Mouse (Mus musculus) left cerebral cortex, postnatal 25 days (tissue): ENCODE data around the gene Il31ra. TPM values are rescaled to one million over a fixed set of nuclear protein-coding genes. Genes with fewer than 3 reads are reported as not detected.
A peak's percentile ranks its signal among the peaks of the same experiment; 100 is the strongest.
"Not testable (repeated sequence)": the region's sequence is repeated elsewhere in the genome, so short reads cannot be mapped to it uniquely, and the experiment has no call there.

Experiments
- DNase-seq, 2 experiments: peaks; one replicate each; pipeline ENCODE4 v3.0.0; 2022; ENCODE audit warnings: low spot score in 2 of 2, mixed read lengths in 1 of 2
- intact Hi-C: fragments of 180-260 bp; cut with DNase I; formaldehyde crosslinking; loops from one replicate; pipeline ENCODE4 v1.15.1; 2025
- total RNA-seq, 2 experiments: library from RNA; stranded (reverse); gene quantifications; 2 replicates each; pipeline ENCODE4 v1.2.3; 2021

Gene Il31ra
- under 1 TPM; 0.16 to 0.37 TPM for total RNA-seq

- intact Hi-C loops, DNase-seq: not testable (repeated sequence)
Measured at GRCm38 (mm10) chr13:112594260-112594659, at the start of gene Il31ra. Gene Il31ra, minus strand, starts transcription at chr13:112594360.

GRCm38 (mm10) chr13:112642897-112643296 is 48.7 kb upstream of the Il31ra start:
- intact Hi-C loops, result no loop called here
- no peak for DNase-seq

DNA sequence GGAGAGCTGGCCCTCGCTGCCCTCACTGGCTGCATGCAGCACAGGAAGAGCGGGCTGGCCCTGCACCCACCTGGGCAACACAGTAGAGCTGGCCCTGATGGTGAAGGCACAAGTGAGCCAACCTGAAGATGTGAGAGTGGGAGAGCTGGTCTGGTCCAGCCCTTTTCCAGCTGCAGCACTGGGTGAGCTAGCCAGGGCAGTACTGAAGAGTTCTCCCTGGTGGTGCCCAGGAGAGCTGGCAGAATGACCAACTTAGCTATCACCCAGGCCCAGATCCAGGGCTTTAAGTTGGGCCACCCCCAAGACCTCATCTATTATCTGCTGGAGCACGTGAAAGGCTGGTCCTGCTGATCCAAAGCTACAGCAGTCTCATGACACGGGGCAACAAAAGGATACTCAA is 45.0 kb upstream of the Il31ra start:
- intact Hi-C loops, result no loop called here
- DNase-seq, result no peak

DNA sequence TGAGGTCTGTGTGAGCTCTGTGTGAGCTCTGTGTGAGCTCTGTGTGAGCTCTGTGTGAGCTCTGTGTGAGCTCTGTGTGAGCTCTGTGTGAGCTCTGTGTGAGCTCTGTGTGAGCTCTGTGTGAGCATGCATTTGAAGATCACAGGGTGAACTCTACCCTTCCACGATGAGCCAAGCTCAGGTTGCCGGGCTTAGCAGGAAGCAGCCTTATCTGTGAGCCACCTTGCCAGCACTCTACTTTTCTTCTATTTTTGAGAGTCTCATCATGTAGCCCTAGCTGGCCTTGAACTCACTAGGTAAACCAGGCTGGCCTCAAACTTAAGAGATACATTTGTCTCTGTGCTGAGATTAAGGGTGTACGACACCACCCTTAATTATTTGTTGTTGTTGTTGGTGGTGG is 42.3 kb upstream of the Il31ra start:
- intact Hi-C loops, result no loop called here
- DNase-seq, result no peak

DNA sequence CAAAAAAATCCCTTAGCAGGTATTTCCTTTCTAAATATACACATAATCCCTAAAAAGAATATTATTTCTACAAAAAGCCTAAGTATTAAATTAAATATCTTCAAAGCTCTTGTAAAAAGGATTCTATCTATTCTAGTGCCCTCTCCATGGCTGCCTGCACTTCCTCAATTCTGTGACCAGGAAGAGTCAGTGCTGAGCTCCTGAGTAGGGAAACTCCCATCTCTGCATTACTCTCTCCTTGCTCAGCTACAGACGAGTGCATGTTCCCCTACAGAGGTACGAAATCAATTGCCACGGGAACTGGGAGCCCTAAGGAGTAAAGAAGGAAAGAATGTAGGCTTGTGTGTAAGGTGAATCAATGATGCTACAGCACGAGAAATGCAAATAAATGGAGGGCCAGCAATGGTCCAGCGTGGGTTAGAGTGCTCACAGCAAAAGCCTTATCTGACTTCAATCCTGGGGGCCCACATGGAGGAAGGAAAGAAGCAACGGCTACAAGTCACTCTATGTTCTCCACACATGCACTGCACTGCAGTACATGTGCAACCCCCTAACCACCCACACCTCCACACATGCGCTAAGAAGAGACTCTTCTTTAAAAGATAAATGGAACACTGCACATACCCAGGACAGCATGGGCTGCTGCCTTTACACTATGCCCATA is 41.1 kb upstream of the Il31ra start:
- DNase-seq, result no peak
- intact Hi-C loops, result no loop called here

DNA sequence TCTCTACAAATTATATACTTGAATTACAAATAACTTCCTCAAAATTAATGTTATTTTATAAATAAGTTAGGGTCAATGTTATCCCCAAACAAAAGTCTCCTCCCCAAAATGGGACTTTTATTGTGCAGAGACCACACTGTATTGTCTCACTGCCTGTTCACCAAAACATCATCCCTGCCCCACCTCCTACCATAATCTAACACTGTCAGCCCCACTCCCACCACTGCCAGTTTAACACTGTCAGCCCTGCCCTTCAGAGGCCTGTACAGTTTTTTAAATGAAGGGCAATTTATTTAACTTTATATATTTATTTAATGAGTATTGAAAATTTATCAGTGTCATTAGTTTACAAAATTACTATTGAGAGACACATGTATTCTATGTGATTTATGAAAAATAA is 31.4 kb upstream of the Il31ra start:
- intact Hi-C loops, result loop anchor here (10.0 kb wide), 1 partner anchor 321 kb away; no protein-coding TSS in a partner anchor

GRCm38 (mm10) chr13:112624622-112625021 is 30.5 kb upstream of the Il31ra start:
- DNase-seq, result no peak
- intact Hi-C loops, result loop anchor here (10.0 kb wide), 1 partner anchor 320 kb away; no protein-coding TSS in a partner anchor

More for the DNA sequence above, 31.4 kb upstream of the Il31ra start:
- no peak for DNase-seq

DNA sequence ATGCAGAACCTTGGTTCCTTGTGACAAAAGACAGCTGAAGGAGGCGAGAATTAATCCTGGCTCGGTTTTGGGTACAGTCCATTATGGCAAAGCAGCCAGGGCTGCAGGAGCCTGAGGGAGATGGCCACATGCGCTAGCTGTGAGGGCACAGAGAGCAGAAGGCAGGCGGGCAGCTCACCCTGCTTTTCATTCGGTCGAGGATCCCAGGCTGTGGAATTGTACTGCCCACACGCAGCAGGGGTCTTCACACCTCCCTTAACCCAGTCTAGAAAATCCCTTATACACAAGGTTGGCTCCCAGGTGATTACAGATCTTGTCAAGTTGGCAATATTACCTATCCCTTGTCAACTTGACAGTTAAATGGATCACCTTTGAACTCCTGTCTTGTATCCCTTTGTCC is 29.5 kb upstream of the Il31ra start:
- intact Hi-C loops, result loop anchor here (10.0 kb wide), 1 partner anchor 319 kb away; no protein-coding TSS in a partner anchor
- no peak for DNase-seq

GRCm38 (mm10) chr13:112621592-112621991 is 27.4 kb upstream of the Il31ra start:
- intact Hi-C loops, result loop anchor here (10.0 kb wide), 1 partner anchor 317 kb away; no protein-coding TSS in a partner anchor
- DNase-seq, result no peak

GRCm38 (mm10) chr13:112608606-112609005 is 14.4 kb upstream of the Il31ra start:
- no peak for DNase-seq
- intact Hi-C loops, result no loop called here

GRCm38 (mm10) chr13:112604411-112604810 is 10.3 kb upstream of the Il31ra start:
- intact Hi-C loops, result no loop called here
- DNase-seq, result no peak

- intact Hi-C loops, result no loop called here
- DNase-seq, result no peak
Measured at GRCm38 (mm10) chr13:112603839-112604238, 9.7 kb upstream of the Il31ra start.

DNA sequence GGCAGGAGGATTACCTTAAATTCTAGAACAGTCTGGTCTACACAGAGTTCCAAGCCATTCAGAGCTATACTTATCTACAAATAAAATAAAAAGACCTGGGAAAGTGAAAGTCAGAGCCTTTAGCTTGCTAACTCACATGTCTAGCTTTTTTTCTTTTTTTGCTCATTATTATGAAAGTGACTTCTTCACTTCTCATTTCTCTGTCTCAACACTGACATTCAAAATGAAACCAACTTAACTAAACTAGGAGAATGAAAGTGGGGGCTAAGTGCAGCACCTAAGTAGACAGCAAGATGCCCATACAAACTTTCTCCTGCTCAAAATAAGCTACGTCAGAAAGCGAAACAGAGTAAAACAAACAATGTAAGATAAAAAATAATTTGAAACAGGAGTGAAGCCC is 8.4 kb upstream of the Il31ra start:
- intact Hi-C loops, result no loop called here
- DNase-seq, result no peak

DNA sequence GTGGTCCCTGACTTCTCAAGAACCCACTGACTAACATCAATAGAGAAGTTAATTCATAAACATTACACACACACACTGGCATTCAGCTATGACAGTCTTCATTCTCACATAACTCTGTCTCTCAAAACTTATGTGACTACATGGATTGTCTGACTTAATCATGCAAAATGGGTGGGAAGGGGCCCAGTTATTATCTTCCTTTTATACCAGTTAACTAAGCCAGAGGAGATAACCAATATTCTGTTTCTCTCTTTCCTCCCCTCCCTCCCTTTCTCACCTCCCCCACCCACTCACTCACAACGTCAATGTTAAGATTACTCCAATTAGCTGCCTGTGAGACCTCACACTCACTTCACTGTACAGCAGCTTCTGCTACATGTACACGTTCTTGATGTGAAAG is 3.9 kb downstream of the Il31ra start:
- no peak for DNase-seq
- intact Hi-C loops, result no loop called here

DNA sequence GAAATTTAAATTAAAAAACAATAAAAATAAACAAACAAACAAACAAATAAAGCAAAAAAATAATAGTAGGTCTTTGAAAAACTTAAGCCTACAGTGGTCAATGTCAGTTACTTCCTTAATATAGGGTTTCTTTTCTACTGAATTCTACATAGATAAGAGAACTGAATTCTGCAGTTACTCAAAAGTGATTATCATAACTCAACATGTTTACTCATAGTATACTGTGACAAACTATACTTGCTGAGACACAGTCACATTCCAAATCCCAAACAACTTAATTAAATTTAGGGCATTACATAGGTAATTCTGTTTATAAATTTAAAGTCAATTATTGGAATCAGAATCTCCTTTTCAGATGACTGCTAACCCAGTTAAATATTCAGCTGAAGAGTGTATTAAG is 4.5 kb downstream of the Il31ra start:
- intact Hi-C loops, result no loop called here
- no peak for DNase-seq

DNA sequence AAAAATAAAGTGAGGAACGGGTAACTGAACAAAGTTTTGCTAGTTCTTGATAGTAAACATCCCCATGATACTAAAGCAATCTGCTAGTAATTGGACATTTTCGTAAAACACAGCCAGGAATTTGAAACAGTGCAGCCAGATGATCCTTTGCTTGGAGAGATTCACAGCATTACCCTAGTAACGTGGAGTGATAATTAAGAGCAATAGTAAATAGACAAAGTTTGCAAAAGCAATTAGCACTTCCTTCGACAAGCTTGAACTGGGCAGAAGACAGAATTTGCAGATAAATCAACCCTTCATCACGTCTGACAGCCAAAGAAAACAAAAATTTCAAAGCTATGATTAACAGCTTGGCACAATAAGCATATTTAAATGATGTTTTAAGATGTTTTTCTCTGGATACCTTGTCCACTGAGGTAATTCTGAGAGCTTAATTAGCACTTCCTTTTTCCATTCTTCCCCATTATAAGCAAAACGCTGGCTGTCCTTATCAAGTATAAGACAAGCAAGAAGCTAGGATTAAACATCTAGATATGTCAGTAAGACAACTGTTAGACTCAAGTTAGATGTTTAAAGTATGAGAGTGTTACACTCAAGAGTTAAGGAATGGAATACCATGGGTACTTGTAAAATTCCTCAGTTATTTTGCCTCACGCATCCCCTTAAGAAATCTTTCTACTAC is 9.5 kb downstream of the Il31ra start:
- intact Hi-C loops, result no loop called here
- DNase-seq, result no peak

DNA sequence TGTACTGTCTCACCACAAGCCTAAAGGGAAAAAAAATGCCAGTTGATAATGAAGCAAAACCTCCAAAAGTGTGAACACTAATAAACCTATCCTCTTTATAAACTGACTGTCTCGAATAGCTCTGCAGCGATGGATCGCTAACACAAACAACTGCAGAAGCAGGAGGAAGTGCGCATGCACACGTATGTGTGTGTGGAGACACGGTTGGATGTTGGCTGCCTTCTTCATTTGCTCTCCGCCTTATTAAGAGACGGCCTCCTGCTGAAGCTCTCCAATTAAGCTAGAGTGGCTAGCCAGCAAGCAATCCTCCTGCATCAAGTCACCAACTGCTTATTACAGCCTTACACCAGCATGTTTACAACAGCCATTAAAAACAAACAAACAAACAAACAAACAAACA is 11.9 kb downstream of the Il31ra start:
- intact Hi-C loops, result no loop called here
- DNase-seq, result no peak

GRCm38 (mm10) chr13:112581796-112582195 is 12.4 kb downstream of the Il31ra start:
- no peak for DNase-seq
- intact Hi-C loops, result no loop called here

DNA sequence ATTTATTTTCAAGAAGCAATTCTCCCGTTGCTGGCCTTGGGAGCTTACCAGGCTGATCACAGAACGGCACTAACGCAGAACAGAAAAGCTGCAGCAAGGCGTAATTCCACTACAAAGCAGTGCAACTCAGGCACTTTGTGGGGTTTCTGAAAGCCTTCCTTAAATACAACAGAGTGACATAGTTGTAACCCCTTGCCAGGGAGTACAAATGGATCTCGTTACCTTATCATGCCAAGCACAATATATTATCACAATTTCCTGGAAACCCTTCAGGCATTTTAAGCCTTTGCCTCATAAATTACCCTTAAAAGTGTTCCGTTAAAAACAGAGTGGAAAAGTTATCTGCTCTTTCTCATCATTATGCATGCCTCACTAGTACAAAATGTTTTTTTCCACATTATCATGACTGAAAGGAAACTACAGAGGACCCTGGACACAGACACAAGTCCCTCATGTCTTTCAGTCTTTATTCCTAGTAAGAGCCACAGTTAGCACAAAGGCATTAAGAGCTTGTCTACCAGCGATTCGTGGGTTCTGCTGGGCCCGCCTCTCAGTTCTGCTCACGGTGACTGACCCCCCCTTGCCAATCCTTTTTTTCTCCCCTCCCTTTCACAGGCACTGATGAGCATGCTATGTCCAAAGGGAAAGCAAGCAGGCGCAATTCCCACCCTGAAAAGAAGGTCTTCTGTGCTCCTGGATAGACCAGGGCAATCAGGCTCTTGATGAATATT is 13.4 kb downstream of the Il31ra start:
- intact Hi-C loops, result no loop called here
- no peak for DNase-seq

- DNase-seq, result peak; percentile 100
- intact Hi-C loops, result not testable (repeated sequence)
Measured at GRCm38 (mm10) chr13:112578041-112578440, 16.1 kb downstream of the Il31ra start.

- no peak for DNase-seq
- intact Hi-C loops, result no loop called here
Measured at GRCm38 (mm10) chr13:112573800-112574199, 20.4 kb downstream of the Il31ra start.
